Mouse (Mus musculus): ENCODE data around the gene Pdlim4. TPM values are rescaled to one million over a fixed set of nuclear protein-coding genes. Genes with fewer than 3 reads are reported as not detected.

Pdlim4 gene
- polyA plus RNA-seq, 1 experiment, result 53.3 TPM

DNA sequence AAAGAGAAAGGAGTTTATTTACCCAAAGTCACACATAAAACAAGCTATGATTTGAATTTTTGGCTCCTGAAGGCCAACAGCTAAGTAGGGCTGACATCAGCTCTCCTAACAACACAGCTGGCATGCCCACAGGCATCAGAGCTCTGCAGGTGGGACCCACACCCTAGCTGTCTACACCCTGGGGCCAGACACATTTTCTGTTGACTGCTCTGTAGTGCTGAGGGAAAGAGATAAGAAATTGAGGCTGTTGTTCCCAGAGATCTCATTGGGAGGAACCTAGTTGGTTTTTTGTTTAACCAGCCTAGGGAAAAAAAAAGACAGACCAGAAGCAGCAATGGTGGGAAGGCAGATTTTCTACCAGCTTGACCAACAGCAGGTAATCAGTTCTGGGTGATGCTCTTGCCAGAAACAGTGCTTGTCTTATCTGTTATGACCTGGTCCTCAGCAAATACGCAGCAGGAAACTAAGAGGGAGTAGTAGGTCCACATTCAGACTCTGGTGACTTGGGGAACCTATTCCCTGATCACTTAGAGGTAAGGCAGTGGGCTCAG is 42.2 kb downstream of the Pdlim4 start:
- TF ChIP-seq CTCF (IDR thresholded peaks at IDR 0.05; ENCODE audit: extremely low read depth, insufficient read depth, insufficient read length, insufficient replicate concordance), result no peak
- no peak for TF ChIP-seq POLR2A (IDR thresholded peaks at IDR 0.05; ENCODE audit: low read depth, low read length)
- peak overlapping the region; percentile 51 for H3K4me3 ChIP-seq (ENCODE audit: extremely low read depth, insufficient read depth, insufficient read length)
- WGBS, result 75% methylated on average over 1 of the region's 1 CpGs
- H3K27me3 ChIP-seq (ENCODE audit: control insufficient read depth, insufficient read depth, low read length), result 0 out of 2 replicates have a peak, but pooled peaks cover 1% of the 10 kb centered on the region
- DNase-seq (ENCODE audit: low read depth in 1 of 2, low spot score in 2 of 2), result no peak
- peaks cover 2% of the 10 kb centered on the region; the same call in 1 of the 2 replicates for H3K4me1 ChIP-seq (ENCODE audit: control insufficient read depth, insufficient read depth, insufficient read length)
- H3K27ac ChIP-seq (ENCODE audit: insufficient read depth, low read length), result peak overlapping the region; percentile 1; the same call in 1 of the 2 replicates
- H3K36me3 ChIP-seq (ENCODE audit: control insufficient read depth, insufficient read depth, low read length), result no peaks in the 10 kb centered on the region

DNA sequence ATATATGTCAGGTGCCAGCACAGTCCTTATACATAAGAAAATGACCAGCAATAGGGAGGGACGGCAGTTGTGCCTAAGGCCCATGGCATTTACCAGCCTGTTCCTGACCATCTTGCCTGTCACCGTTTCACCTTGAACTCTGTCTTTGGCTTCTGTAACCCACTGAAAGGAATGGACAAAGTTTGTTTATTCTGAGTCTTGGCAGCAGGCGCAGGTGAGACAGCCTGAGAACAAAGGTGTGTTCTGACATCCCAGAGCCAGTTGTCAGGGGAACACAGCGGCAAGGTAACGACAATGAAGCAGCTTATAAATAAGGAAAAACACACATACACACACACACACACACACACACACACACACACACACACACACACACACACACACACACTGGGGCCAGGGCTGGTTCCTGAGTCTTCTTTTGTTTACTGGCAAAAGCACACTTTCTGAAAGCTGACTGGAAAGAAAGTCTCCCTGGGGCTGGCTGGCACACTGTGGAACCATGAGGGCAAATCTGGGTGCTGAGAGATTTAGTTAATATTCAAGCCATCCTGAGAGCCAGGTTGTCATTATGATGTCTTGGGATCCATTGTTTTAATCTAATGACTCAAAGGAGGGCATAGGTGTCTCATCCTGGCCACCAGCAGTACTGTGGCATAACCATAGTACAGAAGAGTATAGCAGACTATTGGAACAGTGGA is 47.3 kb downstream of the Pdlim4 start:
- no peak overlapping the region for H3K4me3 ChIP-seq (ENCODE audit: extremely low read depth, insufficient read depth, insufficient read length)
- H3K27me3 ChIP-seq (ENCODE audit: control insufficient read depth, insufficient read depth, low read length), result no peaks in the 10 kb centered on the region
- no peak for DNase-seq (ENCODE audit: low read depth in 1 of 2, low spot score in 2 of 2)
- TF ChIP-seq CTCF (IDR thresholded peaks at IDR 0.05; ENCODE audit: extremely low read depth, insufficient read depth, insufficient read length, insufficient replicate concordance), result no peak
- no peak for TF ChIP-seq POLR2A (IDR thresholded peaks at IDR 0.05; ENCODE audit: low read depth, low read length)
- no peak overlapping the region for H3K27ac ChIP-seq (ENCODE audit: insufficient read depth, low read length)
- no peaks in the 10 kb centered on the region for H3K4me1 ChIP-seq (ENCODE audit: control insufficient read depth, insufficient read depth, insufficient read length)
- 91% methylated on average over 5 of the region's 5 CpGs for WGBS
- H3K36me3 ChIP-seq (ENCODE audit: control insufficient read depth, insufficient read depth, low read length), result no peaks in the 10 kb centered on the region

GRCm38 (mm10) chr11:54018893-54019732 is 49.7 kb downstream of the Pdlim4 start:
- Histone ChIP-seq H3K27me3 (ENCODE audit: control insufficient read depth, insufficient read depth, low read length) (no peaks in the 10 kb centered on the region), H3K27ac (ENCODE audit: insufficient read depth, low read length) (no peak overlapping the region), H3K4me3 (ENCODE audit: extremely low read depth, insufficient read depth, insufficient read length) (no peak overlapping the region), H3K4me1 (ENCODE audit: control insufficient read depth, insufficient read depth, insufficient read length) (no peaks in the 10 kb centered on the region), H3K36me3 (ENCODE audit: control insufficient read depth, insufficient read depth, low read length) (no peaks in the 10 kb centered on the region)
- WGBS, result 90% methylated on average over 3 of the region's 3 CpGs
- DNase-seq (ENCODE audit: low read depth in 1 of 2, low spot score in 2 of 2), result no peak
- TF ChIP-seq POLR2A (IDR thresholded peaks at IDR 0.05; ENCODE audit: low read depth, low read length), result no peak
- TF ChIP-seq CTCF (IDR thresholded peaks at IDR 0.05; ENCODE audit: extremely low read depth, insufficient read depth, insufficient read length, insufficient replicate concordance), result no peak

- Histone ChIP-seq H3K36me3 (ENCODE audit: control insufficient read depth, insufficient read depth, low read length) (no peaks in the 10 kb centered on the region), H3K27me3 (ENCODE audit: control insufficient read depth, insufficient read depth, low read length) (no peaks in the 10 kb centered on the region), H3K4me1 (ENCODE audit: control insufficient read depth, insufficient read depth, insufficient read length) (no peaks in the 10 kb centered on the region), H3K4me3 (ENCODE audit: extremely low read depth, insufficient read depth, insufficient read length) (no peak overlapping the region), H3K27ac (ENCODE audit: insufficient read depth, low read length) (no peak overlapping the region)
- TF ChIP-seq POLR2A (IDR thresholded peaks at IDR 0.05; ENCODE audit: low read depth, low read length), result no peak
- no peak for TF ChIP-seq CTCF (IDR thresholded peaks at IDR 0.05; ENCODE audit: extremely low read depth, insufficient read depth, insufficient read length, insufficient replicate concordance)
- WGBS, result 41% methylated on average over 4 of the region's 4 CpGs
- DNase-seq (ENCODE audit: low read depth in 1 of 2, low spot score in 2 of 2), result no peak
Observed at GRCm38 (mm10) chr11:54017596-54017995, 51.2 kb downstream of the Pdlim4 start.

DNA sequence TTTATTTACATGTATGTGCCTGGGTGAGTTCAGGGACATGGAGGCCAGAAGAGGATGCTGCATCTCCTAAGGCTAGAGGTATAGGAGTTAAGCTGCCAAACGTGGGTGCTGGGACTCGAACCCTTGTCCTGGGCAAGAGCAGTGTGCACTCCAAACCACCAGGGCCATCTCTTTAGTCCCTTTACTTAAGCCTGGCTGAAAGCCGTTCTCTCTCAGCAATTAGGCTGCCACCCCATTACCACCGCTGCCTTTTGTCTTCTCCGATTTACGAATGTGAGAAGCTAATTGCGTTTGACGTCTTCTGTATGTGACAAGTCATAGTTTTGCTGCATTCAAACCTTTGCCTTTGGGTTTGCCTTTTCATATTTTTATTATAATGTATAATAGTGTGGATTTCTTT is 52.8 kb downstream of the Pdlim4 start:
- no peak for DNase-seq (ENCODE audit: low read depth in 1 of 2, low spot score in 2 of 2)
- no peak overlapping the region for H3K4me3 ChIP-seq (ENCODE audit: extremely low read depth, insufficient read depth, insufficient read length)
- no peaks in the 10 kb centered on the region for H3K36me3 ChIP-seq (ENCODE audit: control insufficient read depth, insufficient read depth, low read length)
- no peaks in the 10 kb centered on the region for H3K27me3 ChIP-seq (ENCODE audit: control insufficient read depth, insufficient read depth, low read length)
- no peaks in the 10 kb centered on the region for H3K4me1 ChIP-seq (ENCODE audit: control insufficient read depth, insufficient read depth, insufficient read length)
- 94% methylated on average over 8 of the region's 8 CpGs for WGBS
- H3K27ac ChIP-seq (ENCODE audit: insufficient read depth, low read length), result no peak overlapping the region
- TF ChIP-seq POLR2A (IDR thresholded peaks at IDR 0.05; ENCODE audit: low read depth, low read length) (no peak), CTCF (IDR thresholded peaks at IDR 0.05; ENCODE audit: extremely low read depth, insufficient read depth, insufficient read length, insufficient replicate concordance) (no peak)

DNA sequence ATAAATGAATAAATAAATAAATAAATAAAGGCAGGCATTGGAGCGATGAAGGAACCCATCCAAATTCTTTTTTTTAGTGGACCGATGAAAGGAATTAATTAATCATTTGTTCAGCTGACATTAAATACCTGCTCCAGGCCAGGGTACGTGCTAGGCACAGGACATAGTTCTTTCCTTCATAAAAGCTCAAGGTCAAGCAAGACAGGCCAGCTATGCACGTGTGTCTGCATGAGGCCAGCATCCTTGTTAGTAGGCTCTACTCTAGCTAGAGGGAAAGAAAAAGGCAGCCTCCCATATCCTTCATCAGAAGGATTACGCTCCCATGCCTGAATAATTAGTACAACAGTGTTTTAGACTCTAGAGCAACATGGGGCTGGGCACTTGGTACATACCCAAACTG is 55.9 kb downstream of the Pdlim4 start:
- Histone ChIP-seq H3K27ac (ENCODE audit: insufficient read depth, low read length) (no peak overlapping the region), H3K4me1 (ENCODE audit: control insufficient read depth, insufficient read depth, insufficient read length) (no peaks in the 10 kb centered on the region), H3K27me3 (ENCODE audit: control insufficient read depth, insufficient read depth, low read length) (no peaks in the 10 kb centered on the region), H3K36me3 (ENCODE audit: control insufficient read depth, insufficient read depth, low read length) (no peaks in the 10 kb centered on the region), H3K4me3 (ENCODE audit: extremely low read depth, insufficient read depth, insufficient read length) (no peak overlapping the region)
- TF ChIP-seq CTCF (IDR thresholded peaks at IDR 0.05; ENCODE audit: extremely low read depth, insufficient read depth, insufficient read length, insufficient replicate concordance) (no peak), POLR2A (IDR thresholded peaks at IDR 0.05; ENCODE audit: low read depth, low read length) (no peak)
- no peak for DNase-seq (ENCODE audit: low read depth in 1 of 2, low spot score in 2 of 2)
- 89% methylated on average over 5 of the region's 5 CpGs for WGBS

All from spleen, adult 2 months (tissue).